Mouse (Mus musculus): Measurements from ENCODE around the gene Alg12. TPM values are rescaled to one million over a fixed set of nuclear protein-coding genes. Genes with fewer than 3 reads are reported as not detected.

Gene Alg12
- polyA plus RNA-seq, 1 experiment from 2014 or later, result 9.3 TPM

- Histone ChIP-seq H3K27me3 (no peaks in the 10 kb centered on the region), H3K9ac (peak within 1 kb of the TSS; percentile 95), H3K4me2 (peak within 1 kb of the TSS; percentile 77), H3K9me3 (no peaks in the 10 kb centered on the region), H3K4me3 (peak within 1 kb of the TSS; percentile 94), H3K27ac (replicated peaks) (peak within 1 kb of the TSS; percentile 98), H3K36me3 (peaks cover 30% of the 10 kb centered on the region), H3K4me1 (replicated peaks) (peaks cover 36% of the 10 kb centered on the region)
- WGBS, result under 1% methylated on average over 107 of the region's 107 CpGs
- ATAC-seq (ENCODE audit: low read depth), result peak; percentile 81
Measured at GRCm38 (mm10) chr15:88861772-88862622, 42.9 kb upstream of the Alg12 start, which contains the start of gene Pim3. Pim3 (plus strand) TSS chr15:88862186.

DNA sequence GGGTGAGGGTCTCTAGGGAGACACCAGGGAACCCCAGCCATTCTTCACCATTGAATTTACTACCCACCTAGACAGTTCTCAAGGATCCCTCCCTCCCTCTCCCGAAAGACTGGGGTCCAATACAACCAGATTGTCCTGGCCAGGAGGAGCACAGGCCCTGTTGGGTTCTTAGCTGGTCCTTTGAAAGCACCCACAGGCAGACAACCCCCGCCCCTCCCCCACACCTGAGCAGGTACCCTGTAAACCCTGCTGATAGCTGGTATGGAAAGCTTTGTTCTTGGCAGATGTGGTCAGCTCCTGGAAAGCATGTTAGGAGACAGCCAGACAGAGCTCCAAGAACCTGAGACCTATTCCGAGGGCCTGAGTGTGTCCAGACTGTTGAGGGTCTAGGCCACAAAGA is 41.7 kb upstream of the Alg12 start:
- no peak for ATAC-seq (ENCODE audit: low read depth)
- Histone ChIP-seq H3K4me3 (no peak overlapping the region), H3K36me3 (peaks cover 17% of the 10 kb centered on the region), H3K27ac (replicated peaks) (no peak overlapping the region), H3K9ac (no peak overlapping the region), H3K27me3 (no peaks in the 10 kb centered on the region), H3K9me3 (no peaks in the 10 kb centered on the region), H3K4me1 (replicated peaks) (peaks cover 32% of the 10 kb centered on the region), H3K4me2 (no peak overlapping the region)
- WGBS, result 92% methylated on average over 3 of the region's 3 CpGs

DNA sequence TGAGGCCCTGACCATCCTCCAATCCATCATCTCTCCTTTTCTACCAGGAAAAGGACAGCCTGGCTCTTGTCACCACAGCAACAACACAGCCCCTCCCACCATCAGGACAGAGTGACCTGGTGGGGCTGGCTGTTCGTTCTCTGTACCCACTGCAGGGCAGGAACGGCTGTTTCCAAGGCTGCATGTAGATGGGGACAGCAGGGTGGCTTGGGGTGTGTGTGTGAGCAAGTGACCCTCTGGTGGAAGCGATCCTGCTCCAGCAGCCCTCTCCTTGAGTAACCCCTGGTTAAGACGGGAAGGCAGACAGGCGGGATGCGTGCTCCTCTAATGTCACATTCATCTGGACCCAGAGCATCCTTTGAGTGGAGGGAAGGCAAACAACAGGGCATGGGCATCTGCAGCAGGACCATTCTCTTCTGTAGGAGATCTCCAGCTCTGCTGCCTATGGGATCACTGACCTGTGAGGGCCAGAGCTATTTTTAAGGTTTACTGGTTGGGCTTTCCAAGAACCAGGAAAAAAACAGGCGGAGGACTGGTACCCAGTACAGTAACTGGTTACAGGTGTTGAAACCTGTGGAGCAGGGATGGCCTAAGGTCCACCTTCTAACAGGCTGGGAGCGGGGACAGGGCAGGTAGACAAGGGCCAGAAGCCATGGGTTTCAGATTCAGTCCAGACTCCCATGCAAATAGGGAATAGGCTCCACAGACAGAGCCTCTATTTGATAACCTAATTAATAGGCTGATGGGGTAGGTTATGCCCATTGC is 40.3 kb upstream of the Alg12 start:
- H3K4me1 ChIP-seq (replicated peaks), result peaks cover 23% of the 10 kb centered on the region
- 71% methylated on average over 8 of the region's 8 CpGs for WGBS
- no peak overlapping the region for H3K4me3 ChIP-seq
- no peak overlapping the region for H3K27ac ChIP-seq (replicated peaks)
- peaks cover 3% of the 10 kb centered on the region for H3K36me3 ChIP-seq
- no peak for ATAC-seq (ENCODE audit: low read depth)
- no peaks in the 10 kb centered on the region for H3K27me3 ChIP-seq
- H3K9ac ChIP-seq, result no peak overlapping the region
- no peaks in the 10 kb centered on the region for H3K9me3 ChIP-seq
- H3K4me2 ChIP-seq, result no peak overlapping the region

DNA sequence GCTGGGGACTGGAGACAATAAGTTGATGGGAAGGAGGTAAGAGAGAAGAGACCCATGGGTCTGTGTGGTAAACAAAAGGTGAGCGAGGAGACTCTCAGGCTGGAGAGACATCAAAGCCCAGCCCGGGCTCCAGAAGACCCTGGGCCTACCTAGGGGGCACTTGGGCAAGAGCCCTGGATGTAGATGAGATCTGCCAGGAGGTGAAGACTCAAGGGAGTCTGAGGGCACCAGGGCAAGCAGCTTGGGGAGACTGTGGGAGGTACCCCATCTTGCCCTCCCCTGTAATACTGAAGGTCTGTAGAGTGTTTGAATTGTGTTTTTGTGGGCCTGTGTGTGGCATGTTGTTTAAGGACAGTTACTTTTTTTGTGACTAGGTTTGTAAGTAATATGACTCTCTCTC is 39.6 kb upstream of the Alg12 start:
- no peak for ATAC-seq (ENCODE audit: low read depth)
- Histone ChIP-seq H3K4me3 (no peak overlapping the region), H3K9ac (no peak overlapping the region), H3K4me2 (no peak overlapping the region), H3K9me3 (no peaks in the 10 kb centered on the region), H3K27ac (replicated peaks) (no peak overlapping the region), H3K27me3 (no peaks in the 10 kb centered on the region), H3K36me3 (no peaks in the 10 kb centered on the region), H3K4me1 (replicated peaks) (peaks cover 20% of the 10 kb centered on the region)
- WGBS, result 69% methylated on average over 2 of the region's 2 CpGs

- no peaks in the 10 kb centered on the region for H3K9me3 ChIP-seq
- H3K9ac ChIP-seq, result no peak overlapping the region
- no peak for ATAC-seq (ENCODE audit: low read depth)
- H3K27ac ChIP-seq (replicated peaks), result no peak overlapping the region
- H3K4me1 ChIP-seq (replicated peaks), result peaks cover 19% of the 10 kb centered on the region
- no peaks in the 10 kb centered on the region for H3K27me3 ChIP-seq
- no peaks in the 10 kb centered on the region for H3K36me3 ChIP-seq
- WGBS, result 91% methylated on average over 3 of the region's 3 CpGs
- H3K4me2 ChIP-seq, result no peak overlapping the region
- no peak overlapping the region for H3K4me3 ChIP-seq
Measured at GRCm38 (mm10) chr15:88858141-88858541, 39.0 kb upstream of the Alg12 start.

- Histone ChIP-seq H3K36me3 (no peaks in the 10 kb centered on the region), H3K9ac (no peak overlapping the region), H3K4me1 (replicated peaks) (peaks cover 14% of the 10 kb centered on the region), H3K4me2 (no peak overlapping the region), H3K4me3 (no peak overlapping the region), H3K27me3 (no peaks in the 10 kb centered on the region), H3K27ac (replicated peaks) (no peak overlapping the region), H3K9me3 (no peaks in the 10 kb centered on the region)
- no peak for ATAC-seq (ENCODE audit: low read depth)
- 94% methylated on average over 7 of the region's 7 CpGs for WGBS
Measured at GRCm38 (mm10) chr15:88857361-88857760, 38.2 kb upstream of the Alg12 start.

GRCm38 (mm10) chr15:88856613-88857012 is 37.5 kb upstream of the Alg12 start:
- Histone ChIP-seq H3K4me3 (no peak overlapping the region), H3K9ac (no peak overlapping the region), H3K27me3 (no peaks in the 10 kb centered on the region), H3K9me3 (no peaks in the 10 kb centered on the region), H3K27ac (replicated peaks) (no peak overlapping the region), H3K4me2 (no peak overlapping the region), H3K36me3 (no peaks in the 10 kb centered on the region), H3K4me1 (replicated peaks) (peaks cover 13% of the 10 kb centered on the region)
- 89% methylated on average over 5 of the region's 5 CpGs for WGBS
- ATAC-seq (ENCODE audit: low read depth), result no peak

- 80% methylated on average over 6 of the region's 6 CpGs for WGBS
- H3K4me1 ChIP-seq (replicated peaks), result peaks cover 8% of the 10 kb centered on the region; the same call in 1 of the 2 replicates
- no peak for ATAC-seq (ENCODE audit: low read depth)
- no peak overlapping the region for H3K27ac ChIP-seq (replicated peaks)
- no peaks in the 10 kb centered on the region for H3K27me3 ChIP-seq
- no peaks in the 10 kb centered on the region for H3K9me3 ChIP-seq
- H3K36me3 ChIP-seq, result no peaks in the 10 kb centered on the region
- H3K4me3 ChIP-seq, result no peak overlapping the region
- H3K9ac ChIP-seq, result no peak overlapping the region
- no peak overlapping the region for H3K4me2 ChIP-seq
Measured at GRCm38 (mm10) chr15:88855896-88856417, 36.8 kb upstream of the Alg12 start.

GRCm38 (mm10) chr15:88854969-88855830 is 36.1 kb upstream of the Alg12 start:
- ATAC-seq (ENCODE audit: low read depth), result no peak
- H3K9ac ChIP-seq, result no peak overlapping the region
- 79% methylated on average over 15 of the region's 15 CpGs for WGBS
- no peak overlapping the region for H3K27ac ChIP-seq (replicated peaks)
- no peaks in the 10 kb centered on the region for H3K9me3 ChIP-seq
- H3K4me3 ChIP-seq, result no peak overlapping the region
- H3K4me1 ChIP-seq (replicated peaks), result peaks cover 15% of the 10 kb centered on the region
- H3K27me3 ChIP-seq, result no peaks in the 10 kb centered on the region
- no peak overlapping the region for H3K4me2 ChIP-seq
- no peaks in the 10 kb centered on the region for H3K36me3 ChIP-seq

DNA sequence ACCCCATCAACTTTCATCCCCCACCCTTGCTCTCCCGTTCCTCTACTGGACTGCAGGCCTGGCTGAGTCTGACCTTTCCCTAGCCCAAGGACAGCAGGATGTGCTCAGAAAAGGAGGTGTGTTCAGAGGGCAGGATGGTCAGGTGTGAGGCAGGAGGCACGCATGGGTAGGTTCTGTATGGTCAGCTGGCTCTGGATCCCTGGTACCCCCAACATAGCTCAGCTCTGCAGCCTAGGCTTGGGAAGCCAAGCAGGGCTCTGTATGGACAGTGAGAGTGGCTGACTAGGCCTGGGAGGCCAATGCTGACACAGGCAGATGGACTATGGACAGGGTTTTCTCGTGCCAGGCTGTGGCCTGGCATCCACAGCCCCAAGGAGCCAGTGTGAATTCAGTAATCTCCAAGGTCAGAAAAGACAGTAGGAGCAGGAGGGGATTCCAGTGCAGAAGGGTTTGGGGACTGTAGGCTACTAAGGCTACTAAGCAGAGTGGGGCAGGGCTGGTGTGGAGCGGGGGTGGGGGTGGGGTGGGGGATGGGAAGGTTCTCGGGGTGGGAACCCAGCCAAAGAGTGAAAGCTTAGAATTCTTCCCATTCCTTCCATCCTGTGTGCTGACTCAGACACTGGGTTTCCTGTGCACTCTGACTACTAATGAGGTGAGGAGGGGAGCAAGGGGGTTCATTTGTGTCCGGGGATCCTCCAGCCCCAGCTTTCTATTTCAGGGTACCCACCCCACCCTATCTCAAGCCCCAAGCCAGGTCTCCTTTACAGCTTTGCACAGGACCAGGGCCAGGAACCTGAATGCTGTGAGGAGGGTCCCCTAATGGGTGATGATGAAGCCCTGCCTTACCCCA is 35.2 kb upstream of the Alg12 start:
- H3K27ac ChIP-seq (replicated peaks), result no peak overlapping the region
- no peak overlapping the region for H3K9ac ChIP-seq
- peaks cover 18% of the 10 kb centered on the region for H3K4me1 ChIP-seq (replicated peaks)
- no peak overlapping the region for H3K4me3 ChIP-seq
- no peaks in the 10 kb centered on the region for H3K27me3 ChIP-seq
- no peak overlapping the region for H3K4me2 ChIP-seq
- 65% methylated on average over 6 of the region's 6 CpGs for WGBS
- ATAC-seq (ENCODE audit: low read depth), result no peak
- no peaks in the 10 kb centered on the region for H3K9me3 ChIP-seq
- no peaks in the 10 kb centered on the region for H3K36me3 ChIP-seq

DNA sequence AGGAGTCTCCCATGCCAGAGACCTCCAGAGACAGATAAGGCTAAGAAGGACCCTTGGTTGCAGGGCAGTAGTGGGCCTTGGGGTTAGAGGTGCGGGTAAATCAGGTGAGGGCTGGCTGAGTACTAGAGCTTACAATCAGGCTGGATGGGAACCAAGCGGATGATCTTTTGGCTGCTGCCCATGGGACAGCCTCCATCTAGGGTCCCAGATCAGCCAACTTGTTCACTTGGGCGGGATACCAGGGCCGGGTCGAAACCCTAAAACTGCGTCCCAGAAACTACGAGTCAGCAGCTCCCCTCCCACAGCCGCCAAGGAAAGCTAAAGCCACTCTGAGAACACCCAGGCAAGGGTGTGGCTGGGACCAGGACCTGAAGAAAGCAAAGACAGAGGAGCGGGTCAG is 34.0 kb upstream of the Alg12 start:
- Histone ChIP-seq H3K9me3 (no peaks in the 10 kb centered on the region), H3K4me1 (replicated peaks) (peaks cover 18% of the 10 kb centered on the region), H3K27me3 (no peaks in the 10 kb centered on the region), H3K4me2 (no peak overlapping the region), H3K36me3 (no peaks in the 10 kb centered on the region), H3K27ac (replicated peaks) (no peak overlapping the region), H3K9ac (no peak overlapping the region), H3K4me3 (no peak overlapping the region)
- no peak for ATAC-seq (ENCODE audit: low read depth)
- 87% methylated on average over 9 of the region's 9 CpGs for WGBS

All from neural tube, embryonic 13.5 days (tissue).